Mouse (Mus musculus) adrenal gland, postnatal 4 days (tissue): ENCODE measurements around the gene Bzw2. TPM values are rescaled to one million over a fixed set of nuclear protein-coding genes. Genes with fewer than 3 reads are reported as not detected.

Source experiments
- DNase-seq, 2 experiments: peaks; one replicate each; pipeline ENCODE4 v3.0.0; 2021 to 2022; ENCODE audit warnings: low spot score in 2 of 2, mixed read lengths in 2 of 2
- total RNA-seq, 2 experiments: library from RNA; stranded (reverse); gene quantifications; 2 replicates each; pipeline ENCODE4 v1.2.3; 2021

Gene Bzw2
- total RNA-seq, 2 experiments from 2014 or later: 51.0 to 61.0 TPM

GRCm38 (mm10) chr12:36078101-36078899, 79.6 kb downstream of the Bzw2 start:
- DNase-seq: no peak

- DNase-seq: no peak
Observed at GRCm38 (mm10) chr12:36072860-36073259, 85.0 kb downstream of the Bzw2 start.

DNA sequence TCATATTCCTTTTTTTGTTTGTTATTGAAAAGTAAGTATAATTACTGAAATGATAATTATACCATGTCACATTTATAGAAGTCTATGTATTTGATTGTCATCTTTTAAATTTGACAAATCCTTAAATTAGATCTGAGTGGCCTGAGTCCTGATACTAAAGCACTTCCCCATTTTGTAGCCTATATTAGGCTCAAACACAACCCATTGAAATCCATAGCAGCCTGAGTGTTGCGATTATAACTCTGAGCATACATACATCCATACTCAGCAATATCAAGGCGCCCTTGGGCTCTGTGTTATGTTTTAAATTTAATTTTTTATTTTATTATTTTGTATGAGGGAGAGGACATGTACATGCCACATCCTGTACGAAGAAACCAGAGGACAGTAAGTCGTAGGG, 87.6 kb downstream of the Bzw2 start:
- DNase-seq: no peak

DNA sequence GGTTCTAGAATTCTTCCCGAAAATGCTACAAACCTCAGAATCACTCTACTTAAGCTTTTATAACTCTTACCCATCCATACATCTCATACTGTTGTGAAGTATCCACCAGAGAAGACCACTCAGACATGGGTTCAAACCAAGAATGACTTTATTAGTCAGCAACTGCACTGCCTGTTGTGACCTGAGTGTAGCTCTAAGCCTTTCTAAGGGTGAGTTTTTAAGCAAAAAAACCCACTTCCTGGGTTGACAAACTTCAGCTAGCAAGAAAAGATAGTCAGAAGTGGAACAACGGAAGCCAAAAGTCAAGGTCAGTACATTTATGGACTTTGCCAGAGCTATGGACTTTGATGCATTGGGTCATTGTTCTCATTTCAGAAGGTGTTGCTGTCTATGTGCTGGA, 90.3 kb downstream of the Bzw2 start:
- no peak for DNase-seq

GRCm38 (mm10) chr12:36065911-36066310, 92.0 kb downstream of the Bzw2 start:
- DNase-seq: no peak

DNA sequence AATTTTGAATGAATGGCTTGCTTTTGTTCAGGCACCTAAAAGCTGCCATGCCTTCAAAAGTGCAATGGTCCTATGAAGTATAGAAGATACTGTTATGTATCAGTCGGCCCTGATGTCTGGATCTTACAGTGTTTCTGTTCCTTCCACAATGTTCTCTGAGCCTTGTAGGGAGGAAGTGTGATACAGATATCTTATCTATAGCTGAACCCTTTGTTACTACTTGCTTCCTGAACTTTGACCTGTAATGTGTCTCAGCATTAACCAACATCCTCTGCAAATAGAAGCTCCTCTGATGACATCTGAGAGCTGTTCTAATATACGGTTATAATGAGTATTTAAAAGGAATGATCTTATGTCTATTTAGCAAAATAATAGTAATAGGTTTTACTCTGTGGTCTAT, 100.2 kb downstream of the Bzw2 start:
- DNase-seq: no peak

DNA sequence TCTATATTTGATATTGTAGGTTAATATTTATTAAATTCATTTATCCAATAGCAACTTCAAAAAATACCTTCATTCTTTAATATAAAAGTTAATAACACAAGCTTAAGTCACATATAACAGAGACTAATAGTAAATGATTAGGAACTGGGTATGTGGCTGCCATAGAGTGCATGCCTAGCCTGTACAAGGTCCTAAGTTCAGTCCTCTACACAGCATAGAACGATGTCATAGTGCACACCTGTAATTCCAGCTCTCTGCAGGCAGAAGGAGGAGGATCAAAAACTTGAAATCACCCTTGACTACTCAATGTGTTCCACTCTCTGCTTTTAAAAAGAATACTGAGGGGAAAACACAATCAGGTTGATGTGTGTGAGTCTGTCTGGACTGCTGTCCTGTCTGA, 107.6 kb downstream of the Bzw2 start:
- no peak for DNase-seq

GRCm38 (mm10) chr12:36047593-36047992, 110.3 kb downstream of the Bzw2 start:
- DNase-seq: no peak

- DNase-seq: no peak
Observed at GRCm38 (mm10) chr12:36046196-36046595, 111.7 kb downstream of the Bzw2 start.

DNA sequence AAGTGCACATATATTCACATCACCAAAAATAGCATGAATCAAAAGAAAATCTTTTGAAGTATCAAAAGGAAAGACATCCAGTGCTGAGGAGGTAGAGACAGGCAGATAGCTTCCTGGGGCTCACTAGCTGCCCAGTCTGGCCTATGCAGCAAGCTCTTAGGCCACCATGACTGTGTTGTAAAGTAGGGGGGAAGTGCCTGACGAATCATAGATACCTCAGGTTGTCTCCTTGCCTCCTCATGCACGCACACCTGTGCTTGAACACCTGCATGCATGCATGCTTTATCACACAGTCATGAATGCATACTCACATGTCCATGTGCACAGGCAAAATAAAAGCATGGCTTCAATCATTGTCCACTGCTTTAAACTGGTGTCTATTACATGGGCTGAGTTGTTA, 113.2 kb downstream of the Bzw2 start:
- no peak for DNase-seq

DNA sequence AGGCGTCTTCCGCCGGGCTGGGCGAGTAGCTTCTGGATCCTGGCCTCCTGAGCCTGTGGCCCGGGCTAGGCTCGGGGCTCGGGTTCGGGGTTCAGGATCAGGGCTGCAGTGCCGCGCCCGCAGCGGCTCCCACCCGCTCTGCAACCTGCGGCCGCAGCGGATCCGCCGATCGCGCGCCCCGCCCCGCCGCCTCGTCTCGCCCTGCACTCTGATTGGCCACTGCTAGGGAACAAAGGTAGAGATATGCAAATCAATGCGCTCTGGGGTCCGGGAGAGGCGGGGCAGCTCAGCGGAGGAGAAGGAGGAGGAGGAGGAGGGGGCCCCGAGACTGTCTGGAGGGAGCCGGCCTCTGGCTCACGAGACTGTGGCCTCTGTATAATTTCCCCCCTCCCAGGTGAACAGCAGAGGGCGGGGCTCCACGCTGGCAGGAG, 115.5 kb downstream of the Bzw2 start, which contains the start of gene Tspan13:
Gene Tspan13, minus strand, starts transcription at position 153 of the 431 bp plus-strand sequence.
- DNase-seq: peak; percentile 45 to 64

Other genes with a start within 250 kb of the Bzw2 start
- not detected for gene Agr3, start 232.5 kb downstream of the Bzw2 start, total RNA-seq
- gene Agr2, start 165.2 kb downstream of the Bzw2 start, total RNA-seq: not detected
- 10 to 100 TPM; 25.0 to 28.6 TPM for gene Tspan13, start 115.6 kb downstream of the Bzw2 start, total RNA-seq
- gene Ankmy2, start 966 bp downstream of the Bzw2 start, total RNA-seq: 10 to 100 TPM; 44.6 to 45.5 TPM
- gene Lrrc72, start 95.3 kb upstream of the Bzw2 start, total RNA-seq: not detected
- 10 to 100 TPM in 1 of 2 experiments, 1 to 10 TPM in 1; 6.6 to 28.8 TPM for gene Sostdc1, start 156.1 kb upstream of the Bzw2 start, total RNA-seq
- 10 to 100 TPM in 1 of 2 experiments, 1 to 10 TPM in 1; 8.3 to 10.7 TPM for gene Ispd, start 223.4 kb upstream of the Bzw2 start, total RNA-seq
- gene D630036H23Rik, start 224.1 kb upstream of the Bzw2 start, total RNA-seq: 1 to 10 TPM; 2.5 to 3.5 TPM